Mouse (Mus musculus): Measurements from ENCODE around the gene Socs3.

The Socs3 gene

DNA sequence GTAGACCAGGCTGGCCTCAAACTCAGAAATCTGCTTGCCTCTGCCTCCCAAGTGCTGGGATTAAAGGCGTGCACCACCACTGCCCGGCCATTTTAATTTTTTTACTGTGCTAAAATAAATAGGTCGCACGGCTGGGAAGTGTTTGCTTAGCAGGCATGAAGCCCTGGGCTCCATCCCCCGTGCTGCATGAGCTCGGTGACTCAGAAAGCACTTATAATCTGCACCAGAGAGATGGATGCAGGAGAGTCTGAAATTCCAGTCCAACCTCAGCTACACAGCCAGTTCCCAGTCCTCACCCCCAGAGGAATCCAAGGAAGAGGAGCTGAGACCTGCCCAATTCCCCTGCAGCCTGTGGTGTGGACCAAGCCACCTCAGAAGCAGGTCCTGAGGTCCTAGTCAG is 45.4 kb downstream of the Socs3 start:
- DNase-seq (ENCODE audit: low read depth, low spot score): no peak

DNA sequence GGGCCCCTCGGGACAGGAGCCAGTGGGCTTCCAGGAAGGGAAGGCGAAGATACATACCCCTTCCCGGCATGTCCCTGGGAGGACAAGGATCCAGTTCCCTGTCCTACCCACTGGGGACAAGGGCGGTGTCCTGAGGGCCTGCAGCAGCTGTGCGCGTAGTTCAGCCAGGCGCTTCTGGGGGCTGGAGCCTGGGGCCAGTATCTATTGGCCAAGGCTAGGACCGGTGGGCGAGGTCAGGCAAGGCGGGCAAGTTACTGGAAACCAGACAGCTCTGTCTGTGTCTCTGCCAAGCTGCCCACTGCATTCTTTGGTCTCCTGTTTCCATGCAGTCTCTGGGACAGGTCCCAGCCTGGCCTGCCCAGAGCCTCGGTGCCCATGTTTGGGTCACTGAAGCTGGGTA is 46.6 kb downstream of the Socs3 start:
- no peak for DNase-seq (ENCODE audit: low read depth, low spot score)

DNA sequence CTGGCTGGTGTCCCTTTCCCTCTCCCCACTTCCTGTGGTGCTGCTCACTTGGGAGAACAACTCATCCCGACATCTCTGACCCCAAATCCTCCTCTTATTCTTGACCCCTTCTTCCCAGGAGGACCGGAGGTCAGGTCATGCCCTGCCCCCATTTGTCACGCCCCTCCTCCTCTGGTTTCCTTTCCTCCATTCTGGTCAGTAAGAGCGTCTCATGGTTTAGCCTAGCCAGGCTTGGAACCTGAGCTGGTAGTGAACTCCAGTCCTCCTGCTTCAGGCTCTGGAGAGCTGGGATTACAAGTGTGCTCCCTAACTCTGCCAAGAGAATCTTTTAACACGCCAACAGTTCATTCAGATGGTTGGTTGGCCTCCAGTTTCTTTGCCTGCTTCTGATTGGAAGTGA is 50.6 kb downstream of the Socs3 start:
- no peak for DNase-seq (ENCODE audit: low read depth, low spot score)

GRCm38 (mm10) chr11:117918541-117918940 is 51.3 kb downstream of the Socs3 start:
- no peak for DNase-seq (ENCODE audit: low read depth, low spot score)
